Mouse (Mus musculus) forebrain, embryonic 11.5 days (tissue): ENCODE measurements at regions not wholly inside any gene's neighbourhood (a gene's known extent, or its start where the extent isn't known, plus 50 kb on each side); places are given as distances from the start of the nearest gene placed in this dataset.

Source experiments
- ATAC-seq: fragments of 200-750 bp; cut with Nextera tagmentation; replicated peaks from 2 replicates; pipeline ENCODE4 v1.8.0; 2017; ENCODE audit warnings: moderate TSS enrichment; ENCODE audit not compliant: low FRiP score
- DNase-seq: peaks from one replicate; pipeline ENCODE4 v3.0.0-alpha.2; 2017; ENCODE audit warnings: low spot score
- H3K27ac ChIP-seq: fragments of 300-500 bp; sonication (generic); 2 replicates; pipeline ENCODE4 v1.5.1; 2014; ENCODE audit warnings: low read depth, low read length
- H3K27me3 ChIP-seq: fragments of 300-500 bp; sonication (generic); 2 replicates; pipeline ENCODE4 v1.6.1; 2014; ENCODE audit warnings: mild to moderate bottlenecking, low read length, mixed read lengths; ENCODE audit not compliant: control insufficient read depth, insufficient read depth
- H3K36me3 ChIP-seq: fragments of 300-500 bp; sonication (generic); 2 replicates; pipeline ENCODE4 v1.6.1; 2014; ENCODE audit warnings: mild to moderate bottlenecking, low read length, moderate library complexity, mixed read lengths; ENCODE audit not compliant: control insufficient read depth, insufficient read depth
- H3K4me1 ChIP-seq: fragments of 300-500 bp; sonication (generic); replicated peaks from 2 replicates; pipeline ENCODE4 v1.6.1; 2014; ENCODE audit warnings: low read length, mixed read lengths; ENCODE audit not compliant: control insufficient read depth, insufficient read depth
- H3K4me2 ChIP-seq: fragments of 300-500 bp; sonication (generic); 2 replicates; pipeline ENCODE4 v1.6.1; 2014; ENCODE audit warnings: low read depth, mild to moderate bottlenecking, low read length, moderate library complexity, mixed read lengths; ENCODE audit not compliant: severe bottlenecking
- H3K4me3 ChIP-seq: fragments of 300-500 bp; sonication (generic); 2 replicates; pipeline ENCODE4 v1.5.1; 2014; ENCODE audit warnings: low read depth, low read length
- H3K9ac ChIP-seq: fragments of 300-500 bp; sonication (generic); 2 replicates; pipeline ENCODE4 v1.6.1; 2014; ENCODE audit warnings: low read length
- H3K9me3 ChIP-seq: fragments of 300-500 bp; sonication (generic); 2 replicates; pipeline ENCODE4 v1.6.1; 2016; ENCODE audit warnings: low read length, mixed read lengths; ENCODE audit not compliant: control insufficient read depth
- WGBS: fragments of 180-500 bp; shearing (Covaris S2); extraction: QIAGEN DNeasy Blood & Tissue Kit; methylation state at CpG from one replicate; pipeline ENCODE4 v1.1.7; 2014; 5-methylcytosine and 5-hydroxymethylcytosine counted together

- H3K9ac ChIP-seq: no peak overlapping the region
- H3K4me2 ChIP-seq: no peak overlapping the region
- H3K36me3 ChIP-seq: no peaks in the 10 kb centered on the region
- ATAC-seq (no peak), DNase-seq (no peak)
- WGBS: 91% methylated on average over 5 of the region's 5 CpGs
- no peaks in the 10 kb centered on the region for H3K9me3 ChIP-seq
- H3K27me3 ChIP-seq: no peaks in the 10 kb centered on the region
- no peak overlapping the region for H3K4me3 ChIP-seq
- H3K27ac ChIP-seq: no peak overlapping the region
- H3K4me1 ChIP-seq: no peaks in the 10 kb centered on the region
Measured at GRCm38 (mm10) chr13:113494688-113495087, 123.7 kb downstream of the Snx18 start.

- WGBS: 87% methylated on average over 6 of the region's 6 CpGs
- DNase-seq: no peak
Measured at GRCm38 (mm10) chr13:113489951-113490822, 128.2 kb downstream of the Snx18 start.

GRCm38 (mm10) chr13:113486368-113486955 lies 131.9 kb downstream of the Snx18 start:
- no peaks in the 10 kb centered on the region for H3K27me3 ChIP-seq
- no peaks in the 10 kb centered on the region for H3K4me1 ChIP-seq
- H3K9ac ChIP-seq: no peak overlapping the region
- no peak for ATAC-seq
- no peak for DNase-seq
- no peak overlapping the region for H3K4me2 ChIP-seq
- H3K36me3 ChIP-seq: no peaks in the 10 kb centered on the region
- no peaks in the 10 kb centered on the region for H3K9me3 ChIP-seq
- H3K4me3 ChIP-seq: no peak overlapping the region
- 80% methylated on average over 6 of the region's 6 CpGs for WGBS
- H3K27ac ChIP-seq: no peak overlapping the region

More at GRCm38 (mm10) chr13:113489951-113490822, 128.2 kb downstream of the Snx18 start:
- Histone ChIP-seq H3K27ac (no peak overlapping the region), H3K4me3 (no peak overlapping the region), H3K4me2 (no peak overlapping the region), H3K9ac (no peak overlapping the region), H3K9me3 (no peaks in the 10 kb centered on the region), H3K4me1 (no peaks in the 10 kb centered on the region), H3K36me3 (no peaks in the 10 kb centered on the region), H3K27me3 (no peaks in the 10 kb centered on the region)
- ATAC-seq: no peak

- Histone ChIP-seq H3K4me3 (no peak overlapping the region), H3K27ac (no peak overlapping the region), H3K9me3 (no peaks in the 10 kb centered on the region), H3K4me1 (no peaks in the 10 kb centered on the region), H3K27me3 (no peaks in the 10 kb centered on the region), H3K36me3 (no peaks in the 10 kb centered on the region), H3K4me2 (no peak overlapping the region), H3K9ac (no peak overlapping the region)
- no peak for DNase-seq
- 93% methylated on average over 7 of the region's 7 CpGs for WGBS
- ATAC-seq: no peak
Measured at GRCm38 (mm10) chr13:113485511-113485910, 132.9 kb downstream of the Snx18 start.

- H3K4me3 ChIP-seq: no peak overlapping the region
- no peaks in the 10 kb centered on the region for H3K9me3 ChIP-seq
- no peak overlapping the region for H3K9ac ChIP-seq
- no peak overlapping the region for H3K4me2 ChIP-seq
- no peaks in the 10 kb centered on the region for H3K36me3 ChIP-seq
- ATAC-seq: no peak
- no peak overlapping the region for H3K27ac ChIP-seq
- no peaks in the 10 kb centered on the region for H3K27me3 ChIP-seq
- DNase-seq: no peak
- H3K4me1 ChIP-seq: no peaks in the 10 kb centered on the region
- 79% methylated on average over 10 of the region's 10 CpGs for WGBS
Measured at GRCm38 (mm10) chr13:113484159-113484762, 134.1 kb downstream of the Snx18 start.

- H3K27me3 ChIP-seq: no peaks in the 10 kb centered on the region
- H3K27ac ChIP-seq: no peak overlapping the region
- no peak for ATAC-seq
- WGBS: 88% methylated on average over 1 of the region's 1 CpGs
- no peak overlapping the region for H3K9ac ChIP-seq
- DNase-seq: no peak
- no peaks in the 10 kb centered on the region for H3K36me3 ChIP-seq
- H3K4me1 ChIP-seq: no peaks in the 10 kb centered on the region
- H3K4me3 ChIP-seq: no peak overlapping the region
- no peaks in the 10 kb centered on the region for H3K9me3 ChIP-seq
- H3K4me2 ChIP-seq: no peak overlapping the region
Measured at GRCm38 (mm10) chr13:113482911-113483310, 135.5 kb downstream of the Snx18 start.

- H3K4me2 ChIP-seq: no peak overlapping the region
- DNase-seq (no peak), ATAC-seq (no peak)
- no peaks in the 10 kb centered on the region for H3K27me3 ChIP-seq
- whole genome bisulfite sequencing: 49% methylated on average over 5 of the region's 5 CpGs
- H3K36me3 ChIP-seq: no peaks in the 10 kb centered on the region
- H3K4me1 ChIP-seq: no peaks in the 10 kb centered on the region
- no peak overlapping the region for H3K27ac ChIP-seq
- no peaks in the 10 kb centered on the region for H3K9me3 ChIP-seq
- no peak overlapping the region for H3K4me3 ChIP-seq
- H3K9ac ChIP-seq: no peak overlapping the region
Measured at GRCm38 (mm10) chr13:113477901-113478510, 140.4 kb downstream of the Snx18 start.

GRCm38 (mm10) chr13:113470822-113471557 lies 147.4 kb downstream of the Snx18 start:
- no peaks in the 10 kb centered on the region for H3K36me3 ChIP-seq
- H3K9me3 ChIP-seq: no peaks in the 10 kb centered on the region
- ATAC-seq: no peak
- H3K27ac ChIP-seq: no peak overlapping the region
- no peak for DNase-seq
- H3K4me2 ChIP-seq: no peak overlapping the region
- H3K27me3 ChIP-seq: no peaks in the 10 kb centered on the region
- no peaks in the 10 kb centered on the region for H3K4me1 ChIP-seq
- 75% methylated on average over 7 of the region's 7 CpGs for WGBS
- H3K9ac ChIP-seq: no peak overlapping the region
- no peak overlapping the region for H3K4me3 ChIP-seq
